Mouse (Mus musculus) heart, adult 2 months (tissue): ENCODE measurements around the gene Syt16. TPM values are rescaled to one million over a fixed set of nuclear protein-coding genes. Genes with fewer than 3 reads are reported as not detected.

Experiments
- DNase-seq, 2 experiments: peaks; one replicate each; pipeline ENCODE4 v3.0.0; 2021
- H3K27ac ChIP-seq: fragments of 200-600 bp; 2 replicates; pipeline ENCODE4 v1.8.1; 2022
- H3K27me3 ChIP-seq: fragments of 200-500 bp; 2 replicates; pipeline ENCODE4 v1.6.1; 2012; ENCODE audit warnings: mild to moderate bottlenecking, low read length, inconsistent platforms, mixed read lengths; ENCODE audit not compliant: control insufficient read depth, insufficient read depth
- H3K36me3 ChIP-seq: fragments of 200-500 bp; 2 replicates; pipeline ENCODE4 v1.6.1; 2012; ENCODE audit warnings: low read length, inconsistent platforms; ENCODE audit not compliant: control insufficient read depth, insufficient read depth
- H3K4me1 ChIP-seq: fragments of 200-500 bp; 2 replicates; pipeline ENCODE4 v1.6.1; 2011; ENCODE audit warnings: low read length; ENCODE audit not compliant: control insufficient read depth, insufficient read depth
- H3K4me3 ChIP-seq: fragments of 200-600 bp; 2 replicates; pipeline ENCODE4 v1.8.1; 2022
- H3K79me2 ChIP-seq: fragments of 200-500 bp; replicated peaks from 2 replicates; pipeline ENCODE4 v1.6.1; 2012; ENCODE audit warnings: mild to moderate bottlenecking, inconsistent platforms, low read length, moderate library complexity, mixed read lengths; ENCODE audit not compliant: control insufficient read depth, insufficient read depth
- H3K9ac ChIP-seq: fragments of 200-500 bp; 2 replicates; pipeline ENCODE4 v1.6.1; 2012; ENCODE audit warnings: low read depth, mild to moderate bottlenecking, control low read depth, inconsistent platforms, low read length, mixed read lengths
- CTCF ChIP-seq: fragments of 200-600 bp; IDR thresholded peaks from 2 replicates; pipeline ENCODE4 v1.8.1; 2022; ENCODE audit warnings: antibody characterized with exemption, mild to moderate bottlenecking, moderate library complexity
- EP300 ChIP-seq: fragments of 200-500 bp; IDR thresholded peaks from 2 replicates; pipeline ENCODE4 v1.6.1; 2011; ENCODE audit warnings: low read depth, low read length, control low read depth; ENCODE audit not compliant: insufficient read depth
- POLR2A ChIP-seq: fragments of 200-500 bp; IDR thresholded peaks from 2 replicates; pipeline ENCODE4 v1.6.1; 2011; ENCODE audit warnings: mild to moderate bottlenecking, low read depth, low read length, control low read depth; ENCODE audit not compliant: insufficient read depth
- WGBS: fragments of 180-500 bp; shearing (Covaris S2); methylation state at CpG from one replicate; pipeline ENCODE4 v1.1.7; 2018; 5-methylcytosine and 5-hydroxymethylcytosine counted together
- intact Hi-C: fragments of 180-260 bp; cut with DNase I; formaldehyde crosslinking; loops from one replicate; pipeline ENCODE4 v1.15.1; 2025
- polyA plus RNA-seq: library from polyadenylated mRNA; depleted of rRNA; stranded (reverse); fragments of >200 nt; gene quantifications from 2 replicates; pipeline ENCODE4 v1.2.3, GENCODE M21; 2012
- total RNA-seq, 2 experiments: library from RNA; stranded (reverse); gene quantifications; 2 replicates each; pipeline ENCODE4 v1.2.3; 2021

Syt16 gene
- total and polyA plus RNA-seq, 3 experiments: 0.10 TPM; not detected in 2

DNA sequence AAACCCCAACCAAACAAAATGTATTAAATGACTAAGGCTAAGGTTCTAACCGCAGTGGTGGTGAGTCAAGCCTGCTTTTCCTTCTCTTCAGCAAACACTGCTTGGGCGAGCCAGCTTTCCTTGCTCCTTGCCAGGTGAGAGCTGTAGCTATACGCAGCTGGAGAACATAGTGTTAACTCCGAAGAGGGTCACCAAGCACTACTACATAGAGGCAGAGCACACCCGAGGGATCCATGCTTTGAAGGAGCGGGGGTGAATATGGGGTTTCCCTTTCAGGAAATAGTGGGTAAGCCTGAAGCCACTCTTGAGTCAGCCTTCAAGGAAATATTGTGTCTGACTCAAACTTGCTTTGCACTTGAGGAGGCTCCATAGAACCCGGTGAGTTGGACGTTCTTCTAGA is 95.6 kb downstream of the Syt16 start:
- H3K9ac ChIP-seq: no peak overlapping the region
- no peaks in the 10 kb centered on the region for H3K4me1 ChIP-seq
- H3K79me2 ChIP-seq: no peaks in the 10 kb centered on the region
- H3K27ac ChIP-seq: no peak overlapping the region
- TF ChIP-seq POLR2A: no peak
- TF ChIP-seq CTCF: no peak
- TF ChIP-seq EP300: no peak
- 70% methylated on average over 8 of the region's 8 CpGs for WGBS
- 0 out of 2 replicates have a peak, but pooled peaks cover 2% of the 10 kb centered on the region for H3K27me3 ChIP-seq
- intact Hi-C loops: no loop called here
- no peaks in the 10 kb centered on the region for H3K36me3 ChIP-seq
- no peak for DNase-seq
- H3K4me3 ChIP-seq: no peak overlapping the region

DNA sequence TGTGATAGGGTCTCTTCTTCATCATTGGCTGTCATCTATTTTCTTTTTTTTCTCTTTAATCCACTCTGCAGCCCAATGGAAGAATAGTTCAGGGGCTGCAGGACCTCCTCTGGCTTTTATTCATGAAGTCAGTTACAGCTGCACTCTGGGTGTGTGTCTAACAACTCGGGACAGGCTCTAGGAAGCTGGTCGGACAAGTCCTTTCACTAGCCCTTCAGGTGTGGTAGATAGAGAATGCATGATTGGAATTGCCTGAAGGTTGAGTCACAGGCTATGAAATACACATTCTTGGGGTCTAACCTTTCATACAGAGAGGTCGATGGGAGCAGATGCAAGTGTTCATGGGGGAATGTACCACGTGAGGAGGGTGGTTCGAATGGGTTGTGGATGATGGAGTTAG is 97.2 kb downstream of the Syt16 start:
- H3K27ac ChIP-seq: no peak overlapping the region
- TF ChIP-seq POLR2A (no peak), EP300 (no peak), CTCF (no peak)

DNA sequence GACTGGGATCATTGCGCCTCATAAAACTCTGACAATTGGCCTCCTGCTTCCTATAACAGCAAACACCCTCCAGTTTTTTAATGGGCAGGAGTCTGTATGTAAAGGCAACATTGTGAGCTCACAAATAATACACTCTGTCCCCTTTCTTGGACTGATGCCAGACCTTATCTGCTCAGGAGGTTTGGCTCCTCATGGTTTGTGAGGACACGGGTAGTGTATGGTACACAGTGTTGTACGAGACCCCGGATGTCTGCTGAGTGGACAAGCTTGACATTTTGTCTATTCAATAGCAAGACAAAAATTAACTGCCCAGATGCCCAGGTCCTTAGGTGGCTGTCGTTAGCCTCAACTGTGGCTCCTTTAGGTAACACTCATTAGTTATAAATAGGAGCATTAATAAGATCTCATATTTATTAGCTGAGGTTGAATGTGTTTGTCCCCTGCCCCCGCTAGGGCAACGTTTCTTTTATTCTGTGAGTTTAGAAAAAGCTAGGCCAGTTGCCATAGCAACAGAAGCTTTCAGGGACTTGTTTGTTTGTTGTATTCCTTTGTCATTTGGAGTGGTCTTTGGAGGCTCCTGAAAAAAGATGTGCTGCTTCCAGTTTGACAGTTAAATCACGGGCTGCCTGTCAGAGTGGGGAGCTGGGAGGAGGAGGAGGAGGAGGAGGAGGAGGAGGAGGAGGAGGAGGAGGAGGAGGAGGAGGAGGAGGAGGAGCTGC is 101.3 kb downstream of the Syt16 start:
- no peaks in the 10 kb centered on the region for H3K4me1 ChIP-seq
- TF ChIP-seq EP300: no peak
- TF ChIP-seq POLR2A: no peak
- no peak for TF ChIP-seq CTCF
- no peak overlapping the region for H3K9ac ChIP-seq
- no peaks in the 10 kb centered on the region for H3K36me3 ChIP-seq
- 0 out of 2 replicates have a peak, but pooled peaks cover 2% of the 10 kb centered on the region for H3K27me3 ChIP-seq
- no peak overlapping the region for H3K27ac ChIP-seq
- WGBS: 46% methylated on average over 8 of the region's 8 CpGs
- no peak for DNase-seq
- no peaks in the 10 kb centered on the region for H3K79me2 ChIP-seq
- intact Hi-C loops: no loop called here
- H3K4me3 ChIP-seq: no peak overlapping the region

More for the DNA sequence above, 97.2 kb downstream of the Syt16 start:
- H3K27me3 ChIP-seq: 0 out of 2 replicates have a peak, but pooled peaks cover 2% of the 10 kb centered on the region
- 70% methylated on average over 5 of the region's 5 CpGs for WGBS
- intact Hi-C loops: no loop called here
- H3K9ac ChIP-seq: no peak overlapping the region
- H3K4me1 ChIP-seq: no peaks in the 10 kb centered on the region
- no peak overlapping the region for H3K4me3 ChIP-seq
- H3K36me3 ChIP-seq: no peaks in the 10 kb centered on the region
- H3K79me2 ChIP-seq: no peaks in the 10 kb centered on the region
- DNase-seq: no peak

DNA sequence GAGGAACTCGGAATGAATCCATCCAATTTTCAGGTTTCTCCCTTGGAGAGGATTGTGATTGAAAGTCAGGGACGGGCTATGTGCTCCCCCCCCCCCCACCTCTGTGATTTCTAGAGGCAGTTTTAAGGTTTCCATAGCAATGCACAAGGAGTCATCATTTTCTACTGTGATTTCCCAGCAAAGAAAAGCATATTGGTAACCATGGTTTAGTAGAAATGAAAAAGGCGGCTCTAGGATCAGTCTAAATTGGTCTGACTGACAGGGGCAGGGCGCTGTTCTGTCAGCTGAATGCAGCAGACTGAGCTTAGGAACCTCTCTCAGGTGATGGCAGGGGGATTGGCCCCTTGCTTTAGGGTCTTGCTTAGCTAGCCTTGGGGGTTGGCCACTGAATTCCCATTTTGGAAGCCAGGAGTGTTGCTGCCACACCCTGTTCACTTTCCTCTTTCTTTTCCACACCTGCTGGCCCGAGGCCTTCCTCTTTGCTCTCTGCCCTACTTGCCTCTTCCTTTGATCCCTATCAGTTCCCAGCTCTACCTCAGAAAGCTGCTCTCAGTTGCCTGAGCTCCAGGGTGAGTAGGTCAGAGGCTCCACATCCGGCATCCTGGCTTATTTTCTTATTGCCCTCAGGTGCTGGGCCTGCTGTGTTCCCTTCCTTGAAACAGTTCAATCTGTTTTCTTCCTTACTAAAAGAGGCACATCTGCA is 108.5 kb downstream of the Syt16 start:
- Histone ChIP-seq H3K36me3 (no peaks in the 10 kb centered on the region), H3K27me3 (no peaks in the 10 kb centered on the region), H3K4me3 (no peak overlapping the region), H3K4me1 (no peaks in the 10 kb centered on the region), H3K27ac (no peak overlapping the region), H3K9ac (no peak overlapping the region), H3K79me2 (no peaks in the 10 kb centered on the region)
- intact Hi-C loops: no loop called here
- WGBS: 77% methylated on average over 6 of the region's 6 CpGs
- TF ChIP-seq POLR2A: no peak
- no peak for TF ChIP-seq CTCF
- no peak for TF ChIP-seq EP300
- DNase-seq: no peak

DNA sequence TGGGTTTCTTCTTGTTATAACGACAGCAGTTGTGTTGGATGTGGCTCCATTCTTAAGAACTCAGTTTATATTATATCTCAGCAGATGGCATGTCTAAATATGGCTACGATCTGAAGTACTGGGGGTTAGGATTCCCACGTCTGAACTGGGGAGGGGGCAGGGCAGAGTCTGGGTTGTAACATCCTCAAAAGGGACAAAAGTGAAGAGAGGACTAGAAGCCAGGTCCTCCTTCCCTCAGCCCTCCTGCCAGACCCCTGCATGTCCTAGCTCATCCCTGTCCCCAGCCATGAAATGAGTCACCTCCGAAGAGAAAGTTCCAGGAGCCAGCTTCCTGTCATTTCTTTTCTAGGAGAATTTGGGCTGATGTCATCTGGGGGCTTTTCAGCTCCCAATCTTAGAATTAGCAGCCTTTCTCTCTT is 111.2 kb downstream of the Syt16 start:
- no peaks in the 10 kb centered on the region for H3K4me1 ChIP-seq
- no peaks in the 10 kb centered on the region for H3K36me3 ChIP-seq
- H3K4me3 ChIP-seq: no peak overlapping the region
- no peak for TF ChIP-seq EP300
- no peak for TF ChIP-seq CTCF
- TF ChIP-seq POLR2A: no peak
- no peak overlapping the region for H3K9ac ChIP-seq
- no peak overlapping the region for H3K27ac ChIP-seq
- intact Hi-C loops: no loop called here
- H3K79me2 ChIP-seq: no peaks in the 10 kb centered on the region
- no peaks in the 10 kb centered on the region for H3K27me3 ChIP-seq
- 44% methylated on average over 4 of the region's 4 CpGs for WGBS
- DNase-seq: no peak

DNA sequence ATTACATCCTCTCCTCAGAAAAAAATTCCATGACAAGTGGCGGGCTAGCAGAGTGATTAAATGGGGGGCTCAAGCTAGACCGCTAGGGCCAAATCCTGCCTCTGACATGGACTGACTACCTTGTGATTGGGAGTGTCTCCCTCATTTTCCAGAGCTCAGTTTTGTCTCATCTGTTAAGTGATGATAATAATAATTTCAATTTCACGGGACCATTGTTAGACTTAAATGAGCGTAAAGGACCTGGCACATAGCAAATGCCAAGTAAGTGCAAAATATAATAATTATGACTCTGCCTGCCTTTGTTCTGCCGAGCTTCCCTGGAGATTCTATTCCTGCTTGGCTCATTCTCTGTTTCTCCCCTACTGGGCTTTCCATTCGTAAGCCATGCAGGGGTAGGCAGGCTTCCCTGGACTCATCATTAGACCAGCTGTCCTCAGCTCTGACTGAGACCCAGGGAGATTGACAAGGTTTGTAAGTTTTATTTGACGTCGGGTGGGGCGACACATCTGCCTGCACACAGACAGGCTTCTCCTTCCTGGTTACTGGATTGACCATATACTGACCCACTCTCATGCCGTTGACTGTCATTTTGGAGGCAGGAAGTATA is 112.1 kb downstream of the Syt16 start:
- Histone ChIP-seq H3K79me2 (no peaks in the 10 kb centered on the region), H3K27me3 (no peaks in the 10 kb centered on the region), H3K9ac (no peak overlapping the region), H3K36me3 (no peaks in the 10 kb centered on the region), H3K4me1 (no peaks in the 10 kb centered on the region), H3K27ac (no peak overlapping the region), H3K4me3 (no peak overlapping the region)
- TF ChIP-seq CTCF (no peak), EP300 (no peak), POLR2A (no peak)
- no peak for DNase-seq
- intact Hi-C loops: no loop called here
- WGBS: 83% methylated on average over 10 of the region's 10 CpGs
